Mouse (Mus musculus): ENCODE measurements at regions not wholly inside any gene's neighbourhood (a gene's known extent, or its start where the extent isn't known, plus 50 kb on each side); places are given as distances from the start of the nearest gene placed in this dataset.

DNA sequence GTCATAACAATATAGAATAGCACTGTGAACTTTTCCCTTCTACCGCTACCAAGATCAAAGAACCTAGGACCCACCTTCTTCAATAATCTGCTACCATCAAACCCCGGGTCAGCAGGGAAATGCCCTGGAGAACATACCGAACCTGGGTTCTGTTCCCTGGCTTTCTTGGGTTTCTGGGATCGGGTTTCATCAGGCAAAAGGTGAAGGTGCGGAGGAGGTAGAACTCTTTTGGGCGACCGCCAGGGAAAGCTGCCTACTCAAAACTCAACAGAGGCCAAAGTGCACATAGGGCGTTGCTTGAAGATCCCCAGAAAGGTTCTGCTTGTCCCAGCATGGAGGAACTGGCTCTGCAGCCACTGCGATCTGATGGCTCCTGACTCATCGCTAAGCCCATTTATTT, 158.0 kb upstream of the Tbl1xr1 start:
- no peak for TF ChIP-seq CTCF (IDR thresholded peaks at IDR 0.05)
- no peak for TF ChIP-seq EP300 (IDR thresholded peaks at IDR 0.05)
